Mouse (Mus musculus) adrenal gland, adult 8-10 months (tissue): ENCODE measurements around the gene Gm49630. TPM values are rescaled to one million over a fixed set of nuclear protein-coding genes. Genes with fewer than 3 reads are reported as not detected.
"Not testable (repeated sequence)": the region's sequence is repeated elsewhere in the genome, so short reads cannot be mapped to it uniquely, and the experiment has no call there.

Source experiments
- DNase-seq: peaks from one replicate; pipeline ENCODE4 v3.0.0; 2022
- total RNA-seq, 4 experiments: library from RNA; stranded (reverse); gene quantifications; 2 replicates each; pipeline ENCODE4 v1.2.4; 2022

Gene Gm49630
- total RNA-seq, 4 experiments from 2014 or later: not detected

DNA sequence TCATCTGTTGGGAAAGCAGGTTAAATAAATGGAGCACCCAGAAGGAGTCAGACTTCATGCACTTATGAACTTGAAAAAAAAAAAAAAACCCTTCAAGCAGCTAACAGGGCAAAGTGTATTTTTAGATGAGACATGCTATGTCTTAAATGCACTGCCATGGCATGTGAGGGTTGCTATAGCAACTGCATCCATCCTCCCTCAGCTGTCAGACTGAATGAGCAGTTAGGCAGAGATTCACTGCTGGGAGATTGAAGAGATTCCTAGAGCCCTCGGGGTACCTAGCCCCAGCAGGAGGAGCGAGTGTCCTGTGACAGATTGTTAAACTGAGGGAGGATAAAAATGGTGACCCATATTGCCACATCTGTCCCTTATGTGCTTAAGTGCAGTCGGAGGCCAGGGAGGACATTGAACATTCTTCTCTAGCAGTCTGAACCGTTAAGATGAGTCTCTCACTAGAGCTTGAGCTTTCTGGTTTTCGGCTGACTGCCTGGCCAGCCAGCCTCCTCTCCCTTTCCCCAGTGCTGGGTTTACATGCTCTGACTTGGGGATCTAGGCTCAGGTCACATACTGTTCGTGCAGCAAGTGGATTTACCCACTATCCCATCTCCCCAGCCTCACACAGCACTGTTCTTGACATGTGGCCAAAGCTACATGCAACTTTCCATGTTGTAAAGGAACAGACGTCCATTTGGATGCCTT is 5.0 kb downstream of the Gm49630 start:
- DNase-seq: not testable (repeated sequence)

DNA sequence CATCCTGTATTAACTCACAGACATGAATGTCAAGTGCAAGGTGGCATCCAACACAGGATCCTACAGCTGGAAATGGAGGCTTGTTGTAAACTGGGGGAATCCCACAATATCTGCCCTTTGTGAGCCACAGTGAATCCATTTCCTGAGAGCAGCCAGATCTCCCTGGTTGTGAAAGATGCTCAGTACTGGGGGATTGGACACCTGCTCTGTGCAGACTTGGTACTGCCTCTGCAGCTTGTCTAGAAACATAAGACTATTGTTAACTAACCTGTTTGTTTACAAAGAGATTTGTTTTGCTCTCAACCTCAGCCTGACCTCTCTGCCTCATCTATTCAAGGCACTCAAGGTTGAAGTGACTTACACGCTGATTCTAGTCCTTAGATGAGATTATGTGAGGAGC is 5.5 kb downstream of the Gm49630 start:
- DNase-seq: not testable (repeated sequence)

DNA sequence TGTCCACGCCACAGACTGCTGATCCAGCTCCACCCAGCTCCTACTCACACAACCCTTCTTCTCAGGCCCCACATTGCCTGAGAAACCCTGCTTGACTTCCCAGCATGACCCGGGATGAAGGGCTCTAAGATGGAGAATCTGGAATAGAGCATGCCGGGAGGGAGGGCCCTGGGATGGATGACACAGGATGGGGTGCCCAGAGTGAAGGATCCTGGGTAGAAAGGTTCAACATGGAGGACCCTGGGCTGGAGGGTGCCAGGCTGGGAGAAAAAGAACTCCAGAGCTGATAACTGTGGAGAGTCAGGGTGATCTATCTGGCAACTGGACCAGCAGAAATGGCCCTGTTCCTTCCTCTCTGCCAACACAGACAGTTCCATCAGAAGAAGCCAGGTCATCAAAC is 6.2 kb downstream of the Gm49630 start:
- DNase-seq: not testable (repeated sequence)

DNA sequence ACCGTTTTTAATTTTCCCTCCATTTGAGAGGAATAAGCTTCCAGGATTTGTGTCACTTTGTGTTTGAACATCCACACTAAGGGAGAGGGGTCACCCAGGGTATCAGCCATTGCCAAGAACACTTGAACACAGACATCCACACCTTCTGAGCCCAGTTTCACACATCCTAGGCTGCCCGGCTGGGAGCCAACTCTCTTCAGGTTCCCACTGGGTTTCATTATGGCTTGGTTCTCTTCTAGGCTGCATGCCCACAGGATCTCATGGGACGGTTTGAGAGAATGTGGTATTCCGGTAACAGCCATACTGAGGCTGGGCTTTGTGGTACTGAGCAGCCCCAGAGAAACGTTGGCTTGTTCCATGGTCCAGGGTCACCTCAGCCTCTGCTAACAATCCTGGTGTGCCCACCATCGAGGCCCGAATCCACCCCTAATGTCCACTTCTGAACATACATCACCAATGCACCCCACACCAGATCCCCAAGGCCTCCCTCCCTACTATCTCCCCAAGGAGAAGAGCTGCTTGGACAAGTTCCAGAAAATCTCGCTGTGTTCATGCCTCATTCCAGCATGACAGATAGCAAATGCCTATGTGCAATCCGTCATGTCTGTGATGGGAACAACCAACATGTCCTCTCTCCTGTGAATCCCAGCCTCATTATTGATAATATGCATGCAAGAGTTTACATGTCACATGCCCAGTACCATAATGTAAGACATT is 10.9 kb downstream of the Gm49630 start:
- DNase-seq: peak; percentile 44

DNA sequence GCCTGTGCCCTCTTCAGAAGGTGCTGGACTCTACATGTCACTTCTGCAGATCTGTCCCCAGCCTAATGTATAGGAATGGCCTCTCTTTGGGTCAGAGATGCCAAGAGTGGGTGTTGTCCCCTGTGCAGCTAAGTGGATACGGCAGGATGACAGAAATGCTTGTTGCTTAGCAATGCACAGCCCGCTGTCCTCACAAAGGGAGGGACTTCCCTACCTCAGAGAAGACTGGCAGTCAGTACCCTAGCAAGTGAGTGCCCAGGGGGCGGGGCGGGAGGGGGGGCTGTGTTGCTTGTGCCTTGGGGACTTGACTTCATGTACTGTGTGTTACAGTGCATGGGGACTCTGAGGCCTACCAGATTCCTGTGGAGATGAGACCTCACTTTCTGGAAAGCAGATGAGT is 12.0 kb downstream of the Gm49630 start:
- DNase-seq: not testable (repeated sequence)

DNA sequence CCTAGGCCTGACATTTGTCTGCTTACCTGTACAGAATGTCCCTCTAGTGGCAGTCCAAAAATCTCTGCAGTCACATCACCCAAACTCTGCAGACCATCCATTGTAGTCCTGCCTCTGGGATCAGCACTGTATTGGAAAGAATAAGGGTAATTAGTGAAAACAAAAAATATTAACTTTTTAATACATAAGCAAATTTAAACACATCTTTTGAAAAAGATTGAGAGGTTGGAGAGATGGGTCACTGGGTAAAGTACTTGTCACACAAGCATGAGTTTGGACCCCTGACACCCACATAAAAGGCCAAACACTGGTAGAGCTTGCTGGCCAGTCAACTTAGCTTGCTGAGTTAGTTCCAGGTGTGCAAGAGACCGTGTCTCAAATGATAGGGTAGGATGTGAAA is 19.2 kb downstream of the Gm49630 start, which contains the start of gene Ttll2:
TSS of gene Ttll2 (minus strand) at position 101 of the 400 bp plus-strand sequence.
- DNase-seq: not testable (repeated sequence)

DNA sequence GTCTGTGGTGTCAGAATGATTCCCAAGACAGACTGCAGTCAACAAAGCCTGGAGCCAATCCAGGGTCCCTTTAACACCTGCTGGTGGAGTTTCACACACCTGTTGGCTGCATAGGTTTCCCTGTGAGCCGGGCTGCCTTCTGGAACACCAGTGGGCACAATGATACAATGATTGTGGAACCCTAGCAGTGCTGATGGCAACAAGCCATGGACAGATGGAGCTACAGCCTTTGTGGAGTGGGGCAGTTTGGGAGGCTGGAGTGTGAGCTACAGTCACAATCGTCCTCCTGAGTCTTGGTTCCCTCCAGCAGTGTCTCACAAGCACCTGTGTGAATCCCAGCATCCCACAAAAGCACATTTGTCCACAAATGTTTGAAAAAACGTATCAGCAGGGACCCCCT is 23.0 kb downstream of the Gm49630 start:
- DNase-seq: not testable (repeated sequence)

DNA sequence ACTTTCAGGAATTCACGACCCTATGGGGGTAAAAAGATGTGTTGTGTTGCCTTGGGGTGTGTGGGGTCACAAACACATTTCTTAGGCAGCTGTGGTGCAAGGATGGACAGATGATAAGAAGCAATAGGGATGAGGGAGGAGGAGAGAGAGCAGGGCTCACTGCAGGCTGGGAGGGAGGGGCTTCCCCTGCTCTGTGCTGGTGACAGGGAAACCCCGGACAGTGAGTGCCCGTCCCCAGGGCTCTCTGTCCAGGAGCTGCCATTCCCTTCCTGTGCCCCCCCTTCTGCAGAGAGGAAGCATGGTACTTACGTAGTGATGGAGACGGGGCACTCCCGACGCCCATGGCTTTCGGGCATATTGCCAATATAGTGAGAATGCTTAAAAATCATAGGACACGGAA is 34.4 kb downstream of the Gm49630 start:
- not testable (repeated sequence) for DNase-seq

DNA sequence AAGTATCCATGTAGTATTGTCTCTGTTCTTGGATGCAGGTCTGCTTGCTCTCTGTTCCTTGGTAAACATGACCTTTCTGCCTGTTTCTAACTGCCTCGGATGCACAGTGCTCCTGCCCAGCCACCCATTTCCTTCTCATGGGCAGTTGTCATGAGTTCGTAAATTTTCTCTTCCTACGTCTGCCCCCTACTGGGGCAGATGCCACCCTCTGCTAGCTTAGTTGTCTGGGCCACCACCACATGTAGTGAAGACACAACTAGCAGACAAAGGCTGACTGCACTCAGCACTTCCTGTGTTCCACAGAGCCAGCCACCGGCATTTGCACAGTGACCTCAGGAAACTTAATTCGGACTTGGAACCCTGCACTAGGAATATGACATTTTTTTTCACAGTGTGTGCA is 39.0 kb downstream of the Gm49630 start:
- not testable (repeated sequence) for DNase-seq

DNA sequence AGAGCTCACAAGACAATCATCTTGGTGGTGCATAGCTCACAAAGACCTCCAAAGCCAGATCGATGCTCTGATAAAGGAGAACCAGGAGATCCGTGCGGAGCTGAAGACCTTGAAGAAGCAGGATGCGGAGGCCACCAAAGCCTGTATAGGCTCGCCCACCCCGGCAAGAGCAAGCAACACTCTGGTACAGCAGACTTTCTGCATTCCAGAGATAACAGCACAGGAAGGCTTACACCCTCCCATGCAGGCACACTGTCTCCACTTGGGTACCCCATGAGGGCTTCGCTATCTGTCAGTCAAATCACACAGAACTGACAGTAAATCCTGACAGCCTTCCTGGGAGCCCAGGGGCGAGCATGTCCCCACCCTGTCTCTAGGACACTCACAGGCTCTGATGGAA is 45.4 kb downstream of the Gm49630 start:
- DNase-seq: not testable (repeated sequence)

DNA sequence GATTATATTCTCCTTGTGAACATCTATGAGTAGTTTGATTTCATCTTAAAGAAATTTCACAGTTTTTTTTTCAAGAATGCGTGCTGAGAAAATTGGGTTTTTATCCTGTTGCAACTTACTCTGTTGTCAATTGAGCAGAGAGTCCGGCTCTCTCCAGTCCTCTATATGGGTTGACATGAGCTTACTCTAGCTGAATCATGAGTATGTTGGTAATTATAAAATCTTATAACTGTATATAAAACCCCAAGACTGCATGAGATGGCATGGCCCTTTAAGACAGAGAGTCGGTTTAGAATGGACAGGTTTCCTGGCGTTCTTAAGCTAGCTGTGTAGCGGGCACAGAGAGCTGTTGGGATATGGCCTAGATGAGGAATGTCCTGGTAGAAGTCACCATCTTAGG is 47.4 kb downstream of the Gm49630 start, which contains the start of gene Tcp10a:
TSS of gene Tcp10a (plus strand) at position 301 of the 400 bp plus-strand sequence.
- not testable (repeated sequence) for DNase-seq

DNA sequence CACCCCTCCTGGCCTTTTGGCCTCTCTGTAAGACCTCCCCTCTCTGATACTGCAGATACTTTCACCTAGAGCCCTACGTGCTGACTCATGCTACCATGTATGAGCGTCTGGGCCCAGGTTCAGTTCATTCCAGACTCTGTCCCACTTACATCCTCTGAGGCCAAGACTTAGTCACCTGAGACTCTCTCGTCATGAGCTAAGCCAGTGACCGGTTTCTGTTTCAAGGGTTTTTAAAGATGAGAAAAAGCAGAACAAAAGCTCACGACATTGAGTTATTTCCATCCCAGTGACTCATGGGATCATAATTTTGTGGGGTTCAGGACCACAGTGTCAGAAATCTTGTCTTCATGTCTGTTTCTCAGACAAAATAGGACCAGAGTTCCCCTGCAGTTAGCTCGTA is 52.0 kb downstream of the Gm49630 start:
- DNase-seq: not testable (repeated sequence)

DNA sequence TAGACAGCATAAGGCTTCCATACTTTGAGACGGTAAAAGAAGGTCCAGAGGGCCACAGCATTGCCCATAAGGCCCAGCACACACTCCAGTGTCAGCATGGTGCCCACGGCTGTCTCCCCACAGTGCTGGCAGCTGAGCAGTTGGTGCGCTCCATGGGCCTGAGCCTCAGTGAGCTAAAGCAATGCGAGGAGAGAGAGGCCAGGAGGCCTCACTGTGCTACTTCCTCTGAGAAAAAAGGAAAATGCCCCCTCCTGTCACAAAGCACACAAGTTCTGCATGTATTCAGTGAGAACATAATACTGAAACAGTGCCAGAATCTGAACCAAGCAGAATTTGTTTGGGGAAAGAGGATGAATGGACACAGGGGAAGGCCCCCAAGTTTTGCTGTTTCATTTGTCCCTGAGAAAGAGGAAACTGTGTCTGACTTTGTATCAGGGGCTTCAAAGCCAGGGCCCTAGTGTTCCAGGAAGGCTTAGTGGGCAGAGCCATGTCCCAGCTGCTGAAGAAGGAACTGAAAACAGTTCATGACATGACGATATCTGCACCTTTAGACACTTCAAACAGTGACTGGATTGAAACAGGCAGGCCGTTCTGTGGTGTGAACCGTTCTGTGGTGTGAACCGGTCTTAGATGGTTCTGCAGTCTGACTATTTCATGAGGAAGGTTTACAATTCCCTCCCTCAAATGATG is 55.9 kb downstream of the Gm49630 start:
- DNase-seq: not testable (repeated sequence)

DNA sequence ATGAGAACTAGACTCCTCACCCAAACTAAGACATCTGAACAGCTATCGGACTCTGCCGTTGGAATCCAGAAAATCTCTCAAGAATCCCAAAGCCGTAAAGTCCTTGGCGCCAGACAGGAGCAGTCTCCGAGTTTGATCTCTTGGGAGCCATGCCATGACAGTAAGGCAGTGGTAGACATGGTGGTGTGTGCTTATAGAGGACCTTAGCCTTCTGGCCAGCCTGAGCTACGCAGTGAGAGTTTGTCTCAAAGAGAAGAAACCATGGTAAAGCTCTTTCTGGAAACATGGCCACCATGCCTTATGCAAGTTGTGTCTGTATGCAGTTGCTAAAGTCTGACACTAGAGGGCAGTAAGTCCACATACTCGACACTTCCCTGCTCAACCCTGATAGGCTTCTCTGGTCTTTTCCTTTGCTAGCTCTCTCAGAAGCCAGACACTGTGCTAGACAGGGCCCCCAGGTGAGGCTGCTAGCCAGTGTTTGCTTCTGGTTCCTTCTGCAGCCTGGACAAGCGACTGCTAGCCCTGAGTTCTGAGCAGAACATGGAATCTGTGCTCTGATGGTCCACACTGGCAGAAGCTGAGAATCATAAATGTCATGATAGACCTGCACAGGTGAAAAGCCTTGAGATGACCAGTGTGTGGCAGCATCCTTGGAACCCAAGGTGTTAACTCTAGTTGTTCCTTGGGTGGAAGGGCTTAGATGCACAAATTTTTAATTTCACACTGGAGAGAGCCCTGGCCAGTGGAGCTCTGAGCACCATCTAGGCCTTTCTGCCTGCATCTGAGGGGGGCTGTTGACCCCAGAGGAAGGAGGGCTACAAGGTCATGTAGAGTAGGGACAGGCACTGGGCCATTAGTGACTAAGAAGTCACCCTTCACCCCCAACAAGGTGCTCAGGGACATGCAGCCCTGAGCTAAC is 65.2 kb downstream of the Gm49630 start:
- DNase-seq: not testable (repeated sequence)

Other genes starting within 250 kb of the Gm49630 start
- 10 to 100 TPM; 14.9 to 20.8 (median 19.2) TPM for gene Rps6ka2, start 201.9 kb downstream of the Gm49630 start, total RNA-seq
- under 1 TPM in 2 of 4 experiments, not detected in 2; 0.12 to 0.24 TPM for gene Tcp10a, start 47.3 kb downstream of the Gm49630 start, total RNA-seq
- gene Ttll2, start 19.3 kb downstream of the Gm49630 start, total RNA-seq: under 1 TPM in 2 of 4 experiments, not detected in 2; 0.17 to 0.22 TPM
- 1 to 10 TPM in 2 of 4 experiments, under 1 TPM in 2; 0.22 to 3.1 (median 0.68) TPM for gene Unc93a2, start 13.5 kb upstream of the Gm49630 start, total RNA-seq